Mouse (Mus musculus) megakaryocyte, embryonic 14.5 days (primary cell): Measurements from ENCODE around the gene Vapb.

Experiments used
- FLI1 ChIP-seq: IDR thresholded peaks from 2 replicates; pipeline ENCODE4 v1.6.1; 2012; ENCODE audit warnings: low read length, inconsistent platforms, mixed read lengths
- GATA1 ChIP-seq: IDR thresholded peaks from 3 replicates; pipeline ENCODE4 v1.6.1; 2012; ENCODE audit warnings: mixed read lengths, low read length, inconsistent platforms, borderline replicate concordance

GRCm38 (mm10) chr2:173767959-173768595 is 30.8 kb downstream of the Vapb start:
- TF ChIP-seq GATA1 (no peak), FLI1 (no peak)
